Mouse (Mus musculus) midbrain, embryonic 12.5 days (tissue): ENCODE results near the gene Slc16a11. TPM values are rescaled to one million over a fixed set of nuclear protein-coding genes. Genes with fewer than 3 reads are reported as not detected.

Experiments
- ATAC-seq: fragments of 200-750 bp; cut with Nextera tagmentation; 2 replicates; pipeline ENCODE4 v1.8.0; 2017; ENCODE audit warnings: low read depth, moderate TSS enrichment, moderate library complexity; ENCODE audit not compliant: low FRiP score
- H3K27ac ChIP-seq: fragments of 300-500 bp; sonication (generic); replicated peaks from 2 replicates; pipeline ENCODE4 v1.5.1; 2016; ENCODE audit warnings: mild to moderate bottlenecking
- H3K27me3 ChIP-seq: fragments of 300-500 bp; sonication (generic); 2 replicates; pipeline ENCODE4 v1.6.1; 2016; ENCODE audit warnings: mild to moderate bottlenecking
- H3K36me3 ChIP-seq: fragments of 300-500 bp; sonication (generic); 2 replicates; pipeline ENCODE4 v1.6.1; 2016
- H3K4me1 ChIP-seq: fragments of 300-500 bp; sonication (generic); 2 replicates; pipeline ENCODE4 v1.6.1; 2016
- H3K4me2 ChIP-seq: fragments of 300-500 bp; sonication (generic); replicated peaks from 2 replicates; pipeline ENCODE4 v1.6.1; 2016; ENCODE audit warnings: mild to moderate bottlenecking, moderate library complexity
- H3K4me3 ChIP-seq: fragments of 300-500 bp; sonication (generic); 2 replicates; pipeline ENCODE4 v1.5.1; 2016; ENCODE audit warnings: mild to moderate bottlenecking
- H3K9ac ChIP-seq: fragments of 300-500 bp; sonication (generic); replicated peaks from 2 replicates; pipeline ENCODE4 v1.6.1; 2016; ENCODE audit warnings: mild to moderate bottlenecking, moderate library complexity
- H3K9me3 ChIP-seq: fragments of 300-500 bp; sonication (generic); 2 replicates; pipeline ENCODE4 v1.6.1; 2016; ENCODE audit warnings: mild to moderate bottlenecking
- WGBS: fragments of 180-500 bp; shearing (Covaris S2); methylation state at CpG from one replicate; pipeline ENCODE4 v1.1.7; 2016; 5-methylcytosine and 5-hydroxymethylcytosine counted together
- polyA plus RNA-seq: library from polyadenylated mRNA; unstranded; fragments of >200 nt; fragmentation: Nextera tagmentation; extraction: Ambion mirVana; gene quantifications from 2 replicates; pipeline ENCODE4 v1.2.1, GENCODE M21; 2016

The Slc16a11 gene
- polyA plus RNA-seq, 1 experiment from 2014 or later = 1.9 TPM

- Histone ChIP-seq H3K27me3 (no peaks in the 10 kb centered on the region), H3K9ac (peak within 1 kb of the TSS; percentile 86), H3K27ac (peak within 1 kb of the TSS; percentile 92), H3K4me3 (peak within 1 kb of the TSS; percentile 87), H3K4me1 (peaks cover 32% of the 10 kb centered on the region), H3K9me3 (no peaks in the 10 kb centered on the region), H3K4me2 (peak within 1 kb of the TSS; percentile 98), H3K36me3 (peaks cover 13% of the 10 kb centered on the region)
- ATAC-seq = peak; percentile 38
- WGBS = under 1% methylated on average over 30 of the region's 35 CpGs
These were observed 27.2 kb downstream of the Slc16a11 start, which contains the start of the genes Gm21988 and Rnasek for GRCm38 (mm10) chr11:70239541-70240279. Gene Gm21988 (minus strand): TSS chr11:70239830. Gene Rnasek (minus strand): TSS chr11:70239842.

- Histone ChIP-seq H3K36me3 (no peaks in the 10 kb centered on the region), H3K4me3 (no peak overlapping the region), H3K9ac (no peak overlapping the region), H3K4me2 (no peak overlapping the region), H3K9me3 (no peaks in the 10 kb centered on the region), H3K4me1 (peaks cover 18% of the 10 kb centered on the region), H3K27ac (no peak overlapping the region), H3K27me3 (peaks cover 17% of the 10 kb centered on the region)
- ATAC-seq = no peak
- WGBS = 67% methylated on average over 11 of the region's 11 CpGs
These were observed 30.0 kb downstream of the Slc16a11 start for GRCm38 (mm10) chr11:70242591-70242990.

- no peaks in the 10 kb centered on the region for H3K9me3 ChIP-seq
- peaks cover 40% of the 10 kb centered on the region for H3K27me3 ChIP-seq
- H3K4me2 ChIP-seq = no peak overlapping the region
- H3K36me3 ChIP-seq = no peaks in the 10 kb centered on the region
- WGBS = 55% methylated on average over 9 of the region's 9 CpGs
- no peak overlapping the region for H3K9ac ChIP-seq
- H3K4me1 ChIP-seq = no peaks in the 10 kb centered on the region
- no peak for ATAC-seq
- no peak overlapping the region for H3K4me3 ChIP-seq
- no peak overlapping the region for H3K27ac ChIP-seq
These were observed 34.7 kb downstream of the Slc16a11 start for GRCm38 (mm10) chr11:70247136-70247845.

GRCm38 (mm10) chr11:70250150-70250549 lies 37.6 kb downstream of the Slc16a11 start:
- H3K27me3 ChIP-seq = peaks cover 66% of the 10 kb centered on the region
- no peak for ATAC-seq

GRCm38 (mm10) chr11:70251853-70252252 lies 39.3 kb downstream of the Slc16a11 start:
- Histone ChIP-seq H3K36me3 (no peaks in the 10 kb centered on the region), H3K4me3 (no peak overlapping the region), H3K27ac (no peak overlapping the region), H3K4me2 (no peak overlapping the region), H3K9ac (no peak overlapping the region), H3K27me3 (peaks cover 70% of the 10 kb centered on the region), H3K9me3 (no peaks in the 10 kb centered on the region), H3K4me1 (peaks cover 6% of the 10 kb centered on the region; the same call in 1 of the 2 replicates)
- no peak for ATAC-seq
- WGBS = 81% methylated on average over 8 of the region's 8 CpGs

More at GRCm38 (mm10) chr11:70250150-70250549, 37.6 kb downstream of the Slc16a11 start:
- Histone ChIP-seq H3K9ac (no peak overlapping the region), H3K9me3 (no peaks in the 10 kb centered on the region), H3K4me1 (peaks cover 6% of the 10 kb centered on the region; the same call in 1 of the 2 replicates), H3K4me2 (no peak overlapping the region), H3K27ac (no peak overlapping the region), H3K4me3 (no peak overlapping the region), H3K36me3 (no peaks in the 10 kb centered on the region)
- 72% methylated on average over 11 of the region's 11 CpGs for WGBS

- H3K27ac ChIP-seq = no peak overlapping the region
- peak overlapping the region; percentile 42 for H3K4me2 ChIP-seq
- H3K9ac ChIP-seq = no peak overlapping the region
- peak overlapping the region; percentile 22 for H3K4me3 ChIP-seq
- ATAC-seq = no peak
- H3K4me1 ChIP-seq = peaks cover 6% of the 10 kb centered on the region; the same call in 1 of the 2 replicates
- peaks cover 66% of the 10 kb centered on the region for H3K27me3 ChIP-seq
- WGBS = 6% methylated on average over 18 of the region's 18 CpGs
- no peaks in the 10 kb centered on the region for H3K36me3 ChIP-seq
- H3K9me3 ChIP-seq = no peaks in the 10 kb centered on the region
These were observed 41.8 kb downstream of the Slc16a11 start for GRCm38 (mm10) chr11:70254337-70254736.

GRCm38 (mm10) chr11:70254931-70255531 lies 42.5 kb downstream of the Slc16a11 start, which contains the start of gene Alox12:
Gene Alox12 (minus strand): TSS chr11:70255353.
- H3K9me3 ChIP-seq = no peaks in the 10 kb centered on the region
- H3K9ac ChIP-seq = peak within 1 kb of the TSS; percentile 24; the same call in 1 of the 2 replicates
- peaks cover 63% of the 10 kb centered on the region for H3K27me3 ChIP-seq
- peak within 1 kb of the TSS; percentile 22 for H3K4me3 ChIP-seq
- no peak for ATAC-seq
- peaks cover 6% of the 10 kb centered on the region; the same call in 1 of the 2 replicates for H3K4me1 ChIP-seq
- H3K4me2 ChIP-seq = peak within 1 kb of the TSS; percentile 42
- WGBS = 1% methylated on average over 25 of the region's 25 CpGs
- no peaks in the 10 kb centered on the region for H3K36me3 ChIP-seq
- no peak within 1 kb of the TSS for H3K27ac ChIP-seq

GRCm38 (mm10) chr11:70259035-70259434 lies 46.5 kb downstream of the Slc16a11 start:
- no peaks in the 10 kb centered on the region for H3K36me3 ChIP-seq
- ATAC-seq = no peak
- 89% methylated on average over 4 of the region's 4 CpGs for WGBS

GRCm38 (mm10) chr11:70265252-70265651 lies 52.7 kb downstream of the Slc16a11 start:
- Histone ChIP-seq H3K4me3 (no peak overlapping the region), H3K27me3 (peaks cover 10% of the 10 kb centered on the region), H3K9ac (no peak overlapping the region), H3K27ac (no peak overlapping the region), H3K4me2 (no peak overlapping the region), H3K9me3 (no peaks in the 10 kb centered on the region), H3K4me1 (no peaks in the 10 kb centered on the region), H3K36me3 (no peaks in the 10 kb centered on the region)
- WGBS = 60% methylated on average over 3 of the region's 3 CpGs
- ATAC-seq = no peak

More at GRCm38 (mm10) chr11:70259035-70259434, 46.5 kb downstream of the Slc16a11 start:
- no peak overlapping the region for H3K4me2 ChIP-seq
- no peak overlapping the region for H3K27ac ChIP-seq
- peaks cover 30% of the 10 kb centered on the region for H3K27me3 ChIP-seq
- H3K4me1 ChIP-seq = peaks cover 6% of the 10 kb centered on the region; the same call in 1 of the 2 replicates
- no peak overlapping the region for H3K9ac ChIP-seq
- no peaks in the 10 kb centered on the region for H3K9me3 ChIP-seq
- no peak overlapping the region for H3K4me3 ChIP-seq

GRCm38 (mm10) chr11:70265819-70266218 lies 53.3 kb downstream of the Slc16a11 start:
- 78% methylated on average over 4 of the region's 4 CpGs for WGBS

More at GRCm38 (mm10) chr11:70265819-70266218, 53.3 kb downstream of the Slc16a11 start:
- Histone ChIP-seq H3K36me3 (no peaks in the 10 kb centered on the region), H3K27ac (no peak overlapping the region), H3K9me3 (no peaks in the 10 kb centered on the region), H3K4me3 (no peak overlapping the region), H3K4me2 (no peak overlapping the region), H3K4me1 (no peaks in the 10 kb centered on the region), H3K9ac (no peak overlapping the region), H3K27me3 (peaks cover 10% of the 10 kb centered on the region)
- ATAC-seq = no peak
